Mouse (Mus musculus): Measurements from ENCODE around the gene Sqstm1. TPM values are rescaled to one million over a fixed set of nuclear protein-coding genes. Genes with fewer than 3 reads are reported as not detected.
A peak's percentile ranks its signal among the peaks of the same experiment; 100 is the strongest.

Sqstm1 gene
- polyA plus RNA-seq, 1 experiment from 2014 or later, result 326 TPM

- Histone ChIP-seq H3K27me3 (ENCODE audit: insufficient read depth, low read length) (no peaks in the 10 kb centered on the region), H3K9me3 (replicated peaks; ENCODE audit: low read length) (no peaks in the 10 kb centered on the region), H3K4me2 (ENCODE audit: low read length) (no peak overlapping the region), H3K4me1 (replicated peaks; ENCODE audit: insufficient read depth, low read length) (no peaks in the 10 kb centered on the region), H3K9ac (ENCODE audit: low read depth, low read length) (no peak overlapping the region), H3K27ac (0 out of 2 replicates have a peak overlapping the region, but pooled peaks have one; percentile 3), H3K4me3 (replicated peaks; ENCODE audit: low read depth, low read length) (no peak overlapping the region), H3K36me3 (ENCODE audit: insufficient read depth, low read length) (peaks cover 32% of the 10 kb centered on the region)
- WGBS, result 88% methylated on average over 4 of the region's 4 CpGs
- DNase-seq (ENCODE audit: low spot score) (no peak), ATAC-seq (replicated peaks; ENCODE audit: low FRiP score, low read depth) (0 out of 2 replicates have a peak, but pooled peaks have one; percentile 9)
- no peak for TF ChIP-seq CTCF (IDR thresholded peaks at IDR 0.05; ENCODE audit: low read depth)
Measured at GRCm38 (mm10) chr11:50197500-50197899, 13.1 kb downstream of the Sqstm1 start.

GRCm38 (mm10) chr11:50194793-50195192 lies 15.8 kb downstream of the Sqstm1 start:
- H3K36me3 ChIP-seq (ENCODE audit: insufficient read depth, low read length), result peaks cover 5% of the 10 kb centered on the region; the same call in 1 of the 2 replicates
- ATAC-seq (replicated peaks; ENCODE audit: low FRiP score, low read depth) (no peak), DNase-seq (ENCODE audit: low spot score) (no peak)
- no peak overlapping the region for H3K4me3 ChIP-seq (replicated peaks; ENCODE audit: low read depth, low read length)
- no peaks in the 10 kb centered on the region for H3K9me3 ChIP-seq (replicated peaks; ENCODE audit: low read length)
- no peak overlapping the region for H3K9ac ChIP-seq (ENCODE audit: low read depth, low read length)
- 75% methylated on average over 4 of the region's 4 CpGs for WGBS
- no peak overlapping the region for H3K4me2 ChIP-seq (ENCODE audit: low read length)
- H3K4me1 ChIP-seq (replicated peaks; ENCODE audit: insufficient read depth, low read length), result no peaks in the 10 kb centered on the region
- TF ChIP-seq CTCF (IDR thresholded peaks at IDR 0.05; ENCODE audit: low read depth), result no peak
- H3K27ac ChIP-seq, result no peak overlapping the region
- no peaks in the 10 kb centered on the region for H3K27me3 ChIP-seq (ENCODE audit: insufficient read depth, low read length)

- Histone ChIP-seq H3K27me3 (ENCODE audit: insufficient read depth, low read length) (no peaks in the 10 kb centered on the region), H3K4me1 (replicated peaks; ENCODE audit: insufficient read depth, low read length) (no peaks in the 10 kb centered on the region), H3K36me3 (ENCODE audit: insufficient read depth, low read length) (no peaks in the 10 kb centered on the region), H3K9ac (ENCODE audit: low read depth, low read length) (no peak overlapping the region), H3K4me2 (ENCODE audit: low read length) (no peak overlapping the region), H3K4me3 (replicated peaks; ENCODE audit: low read depth, low read length) (no peak overlapping the region), H3K27ac (no peak overlapping the region), H3K9me3 (replicated peaks; ENCODE audit: low read length) (no peaks in the 10 kb centered on the region)
- 73% methylated on average over 7 of the region's 7 CpGs for WGBS
- DNase-seq (ENCODE audit: low spot score) (no peak), ATAC-seq (replicated peaks; ENCODE audit: low FRiP score, low read depth) (no peak)
- no peak for TF ChIP-seq CTCF (IDR thresholded peaks at IDR 0.05; ENCODE audit: low read depth)
Measured at GRCm38 (mm10) chr11:50194070-50194469, 16.6 kb downstream of the Sqstm1 start.

- Histone ChIP-seq H3K36me3 (ENCODE audit: insufficient read depth, low read length) (no peaks in the 10 kb centered on the region), H3K27me3 (ENCODE audit: insufficient read depth, low read length) (no peaks in the 10 kb centered on the region), H3K4me1 (replicated peaks; ENCODE audit: insufficient read depth, low read length) (no peaks in the 10 kb centered on the region), H3K4me2 (ENCODE audit: low read length) (no peak overlapping the region), H3K9ac (ENCODE audit: low read depth, low read length) (no peak overlapping the region), H3K4me3 (replicated peaks; ENCODE audit: low read depth, low read length) (no peak overlapping the region), H3K27ac (no peak overlapping the region), H3K9me3 (replicated peaks; ENCODE audit: low read length) (no peaks in the 10 kb centered on the region)
- TF ChIP-seq CTCF (IDR thresholded peaks at IDR 0.05; ENCODE audit: low read depth), result no peak
- ATAC-seq (replicated peaks; ENCODE audit: low FRiP score, low read depth) (no peak), DNase-seq (ENCODE audit: low spot score) (no peak)
- WGBS, result 73% methylated on average over 3 of the region's 3 CpGs
Measured at GRCm38 (mm10) chr11:50192278-50192677, 18.3 kb downstream of the Sqstm1 start.

GRCm38 (mm10) chr11:50190362-50190761 lies 20.3 kb downstream of the Sqstm1 start:
- DNase-seq (ENCODE audit: low spot score) (no peak), ATAC-seq (replicated peaks; ENCODE audit: low FRiP score, low read depth) (0 out of 2 replicates have a peak, but pooled peaks have one; percentile 40)
- no peak overlapping the region for H3K4me2 ChIP-seq (ENCODE audit: low read length)
- TF ChIP-seq CTCF (IDR thresholded peaks at IDR 0.05; ENCODE audit: low read depth), result no peak
- no peak overlapping the region for H3K9ac ChIP-seq (ENCODE audit: low read depth, low read length)
- no peaks in the 10 kb centered on the region for H3K9me3 ChIP-seq (replicated peaks; ENCODE audit: low read length)
- H3K36me3 ChIP-seq (ENCODE audit: insufficient read depth, low read length), result no peaks in the 10 kb centered on the region
- 59% methylated on average over 4 of the region's 4 CpGs for WGBS
- no peaks in the 10 kb centered on the region for H3K4me1 ChIP-seq (replicated peaks; ENCODE audit: insufficient read depth, low read length)
- no peaks in the 10 kb centered on the region for H3K27me3 ChIP-seq (ENCODE audit: insufficient read depth, low read length)
- H3K4me3 ChIP-seq (replicated peaks; ENCODE audit: low read depth, low read length), result no peak overlapping the region
- peak overlapping the region; percentile 60; the same call in 1 of the 2 replicates for H3K27ac ChIP-seq

- H3K4me2 ChIP-seq (ENCODE audit: low read length), result no peak overlapping the region
- 65% methylated on average over 7 of the region's 7 CpGs for WGBS
- H3K4me3 ChIP-seq (replicated peaks; ENCODE audit: low read depth, low read length), result no peak overlapping the region
- H3K27me3 ChIP-seq (ENCODE audit: insufficient read depth, low read length), result no peaks in the 10 kb centered on the region
- H3K27ac ChIP-seq, result no peak overlapping the region
- TF ChIP-seq CTCF (IDR thresholded peaks at IDR 0.05; ENCODE audit: low read depth), result no peak
- no peaks in the 10 kb centered on the region for H3K4me1 ChIP-seq (replicated peaks; ENCODE audit: insufficient read depth, low read length)
- no peak overlapping the region for H3K9ac ChIP-seq (ENCODE audit: low read depth, low read length)
- ATAC-seq (replicated peaks; ENCODE audit: low FRiP score, low read depth), result no peak
- H3K9me3 ChIP-seq (replicated peaks; ENCODE audit: low read length), result no peaks in the 10 kb centered on the region
- no peak for DNase-seq (ENCODE audit: low spot score)
- no peaks in the 10 kb centered on the region for H3K36me3 ChIP-seq (ENCODE audit: insufficient read depth, low read length)
Measured at GRCm38 (mm10) chr11:50188682-50189081, 21.9 kb downstream of the Sqstm1 start.

GRCm38 (mm10) chr11:50184788-50185187 lies 25.8 kb downstream of the Sqstm1 start:
- peak; percentile 56 for ATAC-seq (replicated peaks; ENCODE audit: low FRiP score, low read depth)

More at GRCm38 (mm10) chr11:50184788-50185187, 25.8 kb downstream of the Sqstm1 start:
- DNase-seq (ENCODE audit: low spot score), result peak; percentile 60
- Histone ChIP-seq H3K27me3 (ENCODE audit: insufficient read depth, low read length) (no peaks in the 10 kb centered on the region), H3K9me3 (replicated peaks; ENCODE audit: low read length) (no peaks in the 10 kb centered on the region), H3K4me2 (ENCODE audit: low read length) (no peak overlapping the region), H3K27ac (peak overlapping the region; percentile 58), H3K36me3 (ENCODE audit: insufficient read depth, low read length) (peaks cover 6% of the 10 kb centered on the region; the same call in 1 of the 2 replicates), H3K4me3 (replicated peaks; ENCODE audit: low read depth, low read length) (no peak overlapping the region), H3K4me1 (replicated peaks; ENCODE audit: insufficient read depth, low read length) (no peaks in the 10 kb centered on the region), H3K9ac (ENCODE audit: low read depth, low read length) (no peak overlapping the region)
- WGBS, result 56% methylated on average over 3 of the region's 3 CpGs
- no peak for TF ChIP-seq CTCF (IDR thresholded peaks at IDR 0.05; ENCODE audit: low read depth)

All from kidney, postnatal 0 days (tissue).